Mouse (Mus musculus): ENCODE measurements around the gene Arid1b. TPM values are rescaled to one million over a fixed set of nuclear protein-coding genes. Genes with fewer than 3 reads are reported as not detected.
"Not testable (repeated sequence)": the region's sequence is repeated elsewhere in the genome, so short reads cannot be mapped to it uniquely, and the experiment has no call there.

The Arid1b gene
- polyA plus RNA-seq, 1 experiment from 2014 or later: 2.9 TPM

DNA sequence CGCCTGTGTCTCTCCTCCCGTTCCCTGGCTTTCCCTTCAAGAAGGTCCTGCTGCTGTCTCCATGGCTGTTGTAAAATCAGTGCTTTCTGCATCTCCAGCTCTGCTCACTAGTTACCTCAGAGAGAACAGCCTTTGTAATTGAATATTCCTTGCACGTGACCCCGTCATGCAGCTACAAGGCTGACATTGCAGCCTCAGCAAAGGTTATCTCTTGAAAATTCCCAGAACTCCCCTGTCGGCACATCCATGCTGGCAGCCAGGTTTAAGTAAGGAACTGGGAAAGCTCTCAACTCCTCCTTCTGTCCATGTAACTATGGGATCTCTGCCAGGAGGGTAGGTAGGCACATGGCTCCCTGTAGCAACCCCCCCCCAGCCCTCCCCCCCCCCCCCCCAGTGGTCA lies 91.8 kb downstream of the Arid1b start:
- Histone ChIP-seq H3K4me3 (replicated peaks) (no peak overlapping the region), H3K4me2 (no peak overlapping the region), H3K9me3 (replicated peaks) (no peaks in the 10 kb centered on the region), H3K4me1 (replicated peaks) (peaks cover 81% of the 10 kb centered on the region), H3K27ac (replicated peaks) (no peak overlapping the region), H3K36me3 (replicated peaks) (no peaks in the 10 kb centered on the region), H3K9ac (no peak overlapping the region), H3K27me3 (no peaks in the 10 kb centered on the region)
- ATAC-seq (ENCODE audit: insufficient read depth): no peak
- WGBS (ENCODE audit: insufficient replicate concordance): 66% methylated on average over 5 of the region's 5 CpGs

DNA sequence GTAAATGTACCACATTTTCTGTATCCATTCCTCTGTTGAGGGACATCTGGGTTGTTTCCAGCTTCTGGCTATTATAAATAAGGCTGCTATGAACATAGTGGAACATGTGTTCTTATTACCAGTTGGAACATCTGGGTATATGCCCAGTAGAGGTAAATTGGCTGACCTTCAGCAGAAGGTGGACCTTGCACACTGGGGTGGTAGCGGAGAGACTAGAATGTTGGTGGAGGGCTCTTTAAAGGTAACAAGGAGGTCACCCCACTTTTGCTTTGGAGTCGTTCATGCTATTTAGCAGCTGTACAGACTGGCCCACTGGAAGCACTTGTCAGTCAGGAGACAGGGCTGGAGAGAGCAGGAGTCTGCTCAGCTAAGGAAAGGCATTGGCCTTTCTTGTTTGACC lies 94.1 kb downstream of the Arid1b start:
- H3K9ac ChIP-seq; H3K27me3 ChIP-seq; H3K4me2 ChIP-seq; H3K9me3 ChIP-seq (replicated peaks); ATAC-seq (ENCODE audit: insufficient read depth); H3K4me3 ChIP-seq (replicated peaks); H3K27ac ChIP-seq (replicated peaks); H3K36me3 ChIP-seq (replicated peaks): not testable (repeated sequence)
- peaks cover 82% of the 10 kb centered on the region for H3K4me1 ChIP-seq (replicated peaks)
- 61% methylated on average over 2 of the region's 2 CpGs for WGBS (ENCODE audit: insufficient replicate concordance)

DNA sequence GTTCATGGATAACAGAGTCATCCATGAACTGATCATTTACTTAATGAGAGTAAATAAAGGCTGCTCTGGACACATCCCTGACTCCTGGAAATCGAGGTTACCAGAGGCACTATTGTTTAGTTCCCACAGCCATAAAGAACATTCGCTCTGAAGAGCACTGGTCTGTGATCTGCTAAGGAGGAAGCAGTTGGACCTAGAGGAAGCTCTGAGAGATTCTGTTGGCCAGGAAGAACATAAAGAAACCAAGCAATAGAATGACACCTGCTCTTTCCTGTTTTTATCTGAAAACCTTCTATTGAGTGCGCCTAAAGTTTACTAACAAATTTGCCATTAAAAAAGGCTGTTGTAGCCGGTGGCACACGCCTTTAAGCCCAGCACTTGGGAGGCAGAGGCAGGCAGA lies 94.7 kb downstream of the Arid1b start:
- WGBS (ENCODE audit: insufficient replicate concordance): 34% methylated on average over 5 of the region's 5 CpGs
- Histone ChIP-seq H3K27ac (replicated peaks) (peak overlapping the region; percentile 7; the same call in 1 of the 2 replicates), H3K9me3 (replicated peaks) (no peaks in the 10 kb centered on the region), H3K9ac (no peak overlapping the region), H3K4me3 (replicated peaks) (no peak overlapping the region), H3K27me3 (no peaks in the 10 kb centered on the region), H3K4me2 (no peak overlapping the region), H3K4me1 (replicated peaks) (peaks cover 82% of the 10 kb centered on the region), H3K36me3 (replicated peaks) (no peaks in the 10 kb centered on the region)
- ATAC-seq (ENCODE audit: insufficient read depth): no peak

DNA sequence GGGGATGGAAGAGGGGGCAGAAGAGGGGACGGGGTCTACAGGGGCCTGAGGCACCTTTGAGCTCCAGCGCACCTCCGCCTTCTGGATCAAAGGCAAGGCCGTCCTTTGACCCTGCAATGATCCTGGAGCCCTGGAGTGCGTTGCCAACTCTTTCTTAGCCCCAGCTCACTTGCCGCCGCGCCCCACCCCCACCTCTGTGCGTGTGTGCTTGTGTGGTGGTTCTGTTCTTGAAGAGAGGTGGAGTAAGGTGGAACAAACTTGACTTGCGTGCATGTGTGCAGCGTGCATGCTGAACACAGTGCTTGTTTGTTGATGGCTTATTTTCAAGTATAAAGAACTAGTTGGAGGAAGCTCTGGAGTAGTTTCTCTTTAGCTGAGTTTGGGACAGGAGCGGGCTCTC lies 95.4 kb downstream of the Arid1b start:
- H3K4me3 ChIP-seq (replicated peaks): peak overlapping the region; percentile 21
- no peaks in the 10 kb centered on the region for H3K36me3 ChIP-seq (replicated peaks)
- no peak for ATAC-seq (ENCODE audit: insufficient read depth)
- H3K9ac ChIP-seq: peak overlapping the region; percentile 42; the same call in 1 of the 2 replicates
- peak overlapping the region; percentile 62 for H3K4me2 ChIP-seq
- peaks cover 82% of the 10 kb centered on the region for H3K4me1 ChIP-seq (replicated peaks)
- no peaks in the 10 kb centered on the region for H3K9me3 ChIP-seq (replicated peaks)
- H3K27ac ChIP-seq (replicated peaks): 0 out of 2 replicates have a peak overlapping the region, but pooled peaks have one; percentile 7
- no peaks in the 10 kb centered on the region for H3K27me3 ChIP-seq
- 20% methylated on average over 12 of the region's 12 CpGs for WGBS (ENCODE audit: insufficient replicate concordance)

DNA sequence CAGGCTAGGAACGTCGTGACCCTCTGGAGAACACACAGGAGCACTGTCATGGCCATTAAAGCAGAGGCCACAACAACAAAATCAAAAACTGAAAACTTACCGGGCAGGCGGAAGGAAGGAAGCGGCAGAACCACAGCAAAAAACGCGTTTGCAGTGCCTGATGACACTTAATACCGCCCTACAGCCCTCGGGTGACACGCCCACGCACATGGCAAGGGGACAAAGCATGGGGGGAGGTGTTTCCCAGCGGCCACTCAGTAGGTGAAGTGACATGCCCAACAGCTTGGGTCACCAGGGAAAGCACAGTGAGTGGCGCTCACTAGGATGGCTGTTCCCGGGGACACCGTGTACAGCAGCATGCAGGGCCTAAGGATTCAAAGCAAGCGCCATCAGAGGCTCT lies 97.4 kb downstream of the Arid1b start:
- no peak overlapping the region for H3K27ac ChIP-seq (replicated peaks)
- peak overlapping the region; percentile 13; the same call in 1 of the 2 replicates for H3K4me2 ChIP-seq
- 38% methylated on average over 16 of the region's 16 CpGs for WGBS (ENCODE audit: insufficient replicate concordance)
- no peak overlapping the region; the same call in 1 of the 2 replicates for H3K9ac ChIP-seq
- no peaks in the 10 kb centered on the region for H3K36me3 ChIP-seq (replicated peaks)
- H3K4me3 ChIP-seq (replicated peaks): no peak overlapping the region
- ATAC-seq (ENCODE audit: insufficient read depth): no peak
- H3K9me3 ChIP-seq (replicated peaks): no peaks in the 10 kb centered on the region
- H3K27me3 ChIP-seq: no peaks in the 10 kb centered on the region
- H3K4me1 ChIP-seq (replicated peaks): peaks cover 78% of the 10 kb centered on the region

DNA sequence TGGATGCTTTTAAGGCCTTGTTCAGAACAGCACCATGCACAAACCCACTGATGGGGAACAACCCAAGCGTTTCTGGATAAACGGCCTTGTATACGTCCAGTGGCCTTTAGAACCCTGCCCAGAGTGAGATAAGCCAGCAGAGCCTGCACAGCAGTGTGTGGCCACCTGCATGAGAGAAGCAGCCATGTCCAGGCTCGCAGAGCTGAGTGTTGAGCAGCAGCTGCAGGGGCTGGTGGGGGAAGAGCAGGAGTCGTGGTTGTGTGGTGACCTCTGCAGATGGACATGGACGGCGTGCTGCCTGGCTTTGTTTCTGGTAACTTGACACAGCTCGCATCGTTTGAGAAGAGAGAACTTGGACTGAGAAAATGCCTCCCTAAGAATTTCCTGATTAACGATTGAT lies 97.8 kb downstream of the Arid1b start:
- Histone ChIP-seq H3K4me1 (replicated peaks) (peaks cover 78% of the 10 kb centered on the region), H3K27me3 (no peaks in the 10 kb centered on the region), H3K9me3 (replicated peaks) (no peaks in the 10 kb centered on the region), H3K27ac (replicated peaks) (0 out of 2 replicates have a peak overlapping the region, but pooled peaks have one; percentile 24), H3K4me3 (replicated peaks) (no peak overlapping the region), H3K9ac (no peak overlapping the region), H3K36me3 (replicated peaks) (no peaks in the 10 kb centered on the region), H3K4me2 (no peak overlapping the region)
- ATAC-seq (ENCODE audit: insufficient read depth): peak; percentile 17; the same call in 1 of the 2 replicates
- WGBS (ENCODE audit: insufficient replicate concordance): 54% methylated on average over 10 of the region's 10 CpGs

DNA sequence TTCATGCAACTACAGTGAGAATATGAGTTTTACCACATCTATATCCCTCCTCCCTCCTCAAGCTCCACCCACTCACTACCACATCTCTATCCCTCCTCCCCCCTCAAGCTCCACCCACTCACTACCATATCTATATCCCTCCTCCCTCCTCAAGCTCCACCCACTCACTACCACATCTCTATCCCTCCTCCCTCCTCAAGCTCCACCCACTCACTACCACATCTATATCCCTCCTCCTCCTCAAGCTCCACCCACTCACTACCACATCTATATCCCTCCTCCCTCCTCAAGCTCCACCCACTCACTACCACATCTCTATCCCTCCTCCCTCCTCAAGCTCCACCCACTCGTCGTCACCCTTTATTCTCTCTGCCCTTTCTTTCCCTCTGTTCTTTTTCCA lies 99.2 kb downstream of the Arid1b start:
- WGBS (ENCODE audit: insufficient replicate concordance): 36% methylated on average over 2 of the region's 2 CpGs
- not testable (repeated sequence) for H3K4me3 ChIP-seq (replicated peaks); H3K4me2 ChIP-seq; H3K36me3 ChIP-seq (replicated peaks); H3K9ac ChIP-seq; H3K9me3 ChIP-seq (replicated peaks); H3K27me3 ChIP-seq; ATAC-seq (ENCODE audit: insufficient read depth)
- Histone ChIP-seq H3K27ac (replicated peaks) (0 out of 2 replicates have a peak overlapping the region, but pooled peaks have one; percentile 24), H3K4me1 (replicated peaks) (peaks cover 90% of the 10 kb centered on the region)

DNA sequence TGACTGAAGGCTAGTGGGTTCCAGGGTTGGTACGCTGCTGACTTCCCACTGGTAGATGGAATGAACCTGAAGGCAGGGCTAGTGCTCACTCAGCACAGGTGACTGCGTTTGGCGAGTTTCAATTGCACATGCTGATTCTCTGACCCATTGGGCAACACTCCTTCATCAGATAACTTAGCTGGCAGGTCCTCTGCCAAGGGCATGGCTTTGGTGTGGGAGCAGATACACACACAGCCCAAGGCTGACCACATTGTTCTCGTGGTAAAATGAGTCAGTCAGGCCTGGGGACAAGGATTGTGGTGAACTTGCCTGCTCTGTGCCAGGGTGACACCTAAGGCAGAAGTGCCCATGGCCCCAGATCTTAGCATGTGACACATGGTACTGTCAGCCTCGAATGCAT lies 100.5 kb downstream of the Arid1b start:
- Histone ChIP-seq H3K27ac (replicated peaks) (peak overlapping the region; percentile 41; the same call in 1 of the 2 replicates), H3K4me1 (replicated peaks) (peaks cover 91% of the 10 kb centered on the region), H3K27me3 (no peaks in the 10 kb centered on the region), H3K9ac (no peak overlapping the region), H3K9me3 (replicated peaks) (no peaks in the 10 kb centered on the region), H3K4me3 (replicated peaks) (no peak overlapping the region), H3K4me2 (no peak overlapping the region), H3K36me3 (replicated peaks) (no peaks in the 10 kb centered on the region)
- ATAC-seq (ENCODE audit: insufficient read depth): no peak
- WGBS (ENCODE audit: insufficient replicate concordance): 63% methylated on average over 5 of the region's 5 CpGs

DNA sequence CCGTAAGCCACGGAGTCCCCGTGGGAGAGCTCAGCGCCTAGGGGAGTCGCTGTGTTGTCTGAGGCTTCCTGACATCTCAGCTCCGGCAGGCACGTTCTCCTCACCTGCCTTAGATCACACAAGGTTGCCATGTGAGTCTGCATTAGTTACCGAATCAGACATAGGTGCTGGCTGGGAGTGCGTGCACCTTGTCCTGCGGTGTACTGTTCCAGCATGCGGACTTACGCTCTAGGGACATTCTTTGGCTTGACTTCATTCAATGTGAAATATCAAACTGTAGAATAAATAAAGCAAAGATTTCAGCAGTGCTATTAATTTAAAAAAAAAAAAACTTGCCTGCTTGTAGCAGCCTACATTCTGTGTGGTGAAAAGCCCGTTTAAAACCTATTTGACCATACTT lies 101.6 kb downstream of the Arid1b start:
- H3K4me3 ChIP-seq (replicated peaks): no peak overlapping the region
- 84% methylated on average over 13 of the region's 13 CpGs for WGBS (ENCODE audit: insufficient replicate concordance)
- H3K4me1 ChIP-seq (replicated peaks): peaks cover 92% of the 10 kb centered on the region
- H3K9me3 ChIP-seq (replicated peaks): no peaks in the 10 kb centered on the region
- no peak for ATAC-seq (ENCODE audit: insufficient read depth)
- no peak overlapping the region for H3K4me2 ChIP-seq
- H3K36me3 ChIP-seq (replicated peaks): no peaks in the 10 kb centered on the region
- H3K9ac ChIP-seq: no peak overlapping the region
- no peaks in the 10 kb centered on the region for H3K27me3 ChIP-seq
- no peak overlapping the region; the same call in 1 of the 2 replicates for H3K27ac ChIP-seq (replicated peaks)

DNA sequence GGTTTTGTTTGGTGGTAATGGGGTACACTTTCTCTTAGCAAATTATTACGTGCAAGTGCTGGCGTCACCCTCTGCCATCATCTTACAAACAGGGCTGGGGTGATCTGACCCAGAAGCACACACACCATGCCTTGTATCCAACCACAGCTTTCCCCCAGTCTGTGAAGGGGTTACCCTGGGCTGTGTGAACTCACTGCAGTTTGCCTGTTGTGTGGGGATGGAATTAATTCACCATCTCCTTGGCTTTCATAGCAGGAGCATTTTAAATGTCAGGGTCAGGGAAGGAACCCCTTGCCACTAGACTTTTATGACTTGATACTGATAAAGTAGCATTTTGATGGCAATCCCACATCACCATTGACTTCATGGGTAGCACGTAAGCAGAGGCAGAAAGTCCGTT lies 102.9 kb downstream of the Arid1b start:
- ATAC-seq (ENCODE audit: insufficient read depth): no peak
- Histone ChIP-seq H3K4me2 (no peak overlapping the region), H3K4me1 (replicated peaks) (peaks cover 95% of the 10 kb centered on the region), H3K9me3 (replicated peaks) (no peaks in the 10 kb centered on the region), H3K9ac (no peak overlapping the region), H3K27ac (replicated peaks) (peak overlapping the region; percentile 97), H3K4me3 (replicated peaks) (no peak overlapping the region), H3K36me3 (replicated peaks) (no peaks in the 10 kb centered on the region), H3K27me3 (no peaks in the 10 kb centered on the region)
- WGBS (ENCODE audit: insufficient replicate concordance): 84% methylated on average over 4 of the region's 4 CpGs

DNA sequence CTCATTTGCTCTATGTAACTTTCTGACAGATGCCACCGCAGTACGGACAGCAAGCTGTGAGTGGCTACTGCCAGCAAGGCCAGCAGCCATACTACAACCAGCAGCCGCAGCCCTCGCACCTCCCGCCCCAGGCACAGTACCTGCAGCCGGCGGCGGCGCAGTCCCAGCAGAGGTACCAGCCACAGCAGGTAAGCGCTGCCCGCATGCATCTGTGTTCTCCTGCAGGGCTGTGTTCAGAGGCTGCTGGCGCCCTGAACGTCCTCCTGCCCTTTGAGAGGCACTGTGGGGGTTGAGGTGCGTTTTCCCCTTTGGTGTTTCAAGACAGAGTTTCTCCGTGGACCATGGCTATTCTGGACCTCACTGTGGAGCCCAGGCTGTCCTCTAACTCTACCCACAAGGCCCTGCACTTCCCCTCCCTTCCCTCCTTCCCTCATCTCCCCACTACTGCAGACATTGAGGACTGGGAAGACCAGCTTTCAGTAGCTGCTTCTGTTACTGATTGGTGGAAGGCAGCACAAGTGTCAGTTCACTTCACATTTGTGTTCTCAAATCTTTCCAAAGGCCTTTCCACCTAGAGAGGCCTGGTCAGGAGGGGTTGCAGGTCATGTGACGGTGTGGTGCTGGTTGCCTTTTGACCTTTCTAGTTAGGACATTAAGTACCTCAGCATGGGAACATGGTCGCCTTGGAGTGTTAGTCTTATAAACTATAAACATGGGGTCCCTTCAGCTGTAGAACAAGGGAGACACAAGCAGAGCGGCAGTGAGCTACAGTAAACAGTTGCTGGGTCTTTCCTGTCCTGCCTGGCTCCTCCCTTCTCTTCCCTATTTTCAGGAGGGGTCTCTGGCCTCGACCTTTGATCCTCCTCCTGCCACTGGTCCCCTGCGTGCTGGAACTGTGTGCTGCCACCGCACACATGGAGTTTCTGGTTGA lies 103.7 kb downstream of the Arid1b start:
- ATAC-seq (ENCODE audit: insufficient read depth): no peak
- Histone ChIP-seq H3K27me3 (no peaks in the 10 kb centered on the region), H3K4me3 (replicated peaks) (no peak overlapping the region), H3K9me3 (replicated peaks) (no peaks in the 10 kb centered on the region), H3K36me3 (replicated peaks) (no peaks in the 10 kb centered on the region), H3K27ac (replicated peaks) (peak overlapping the region; percentile 97), H3K4me2 (peak overlapping the region; percentile 68), H3K9ac (peak overlapping the region; percentile 63; the same call in 1 of the 2 replicates), H3K4me1 (replicated peaks) (peaks cover 95% of the 10 kb centered on the region)
- WGBS (ENCODE audit: insufficient replicate concordance): 60% methylated on average over 21 of the region's 21 CpGs

Data from liver, embryonic 15.5 days (tissue).